Mouse (Mus musculus): ENCODE measurements around the gene Arhgap44. TPM values are rescaled to one million over a fixed set of nuclear protein-coding genes. Genes with fewer than 3 reads are reported as not detected.

Gene Arhgap44
- polyA plus RNA-seq, 1 experiment from 2014 or later, result 2.1 TPM

GRCm38 (mm10) chr11:65028049-65028448, 134.7 kb downstream of the Arhgap44 start:
- 79% methylated on average over 5 of the region's 5 CpGs for WGBS
- Histone ChIP-seq H3K4me3 (ENCODE audit: low read depth, low read length) (no peak overlapping the region), H3K36me3 (ENCODE audit: control insufficient read depth, insufficient read depth, low read length) (no peaks in the 10 kb centered on the region), H3K27me3 (replicated peaks; ENCODE audit: control insufficient read depth, insufficient read depth, low read length) (no peaks in the 10 kb centered on the region), H3K9me3 (ENCODE audit: control insufficient read depth, low read length) (no peaks in the 10 kb centered on the region), H3K9ac (ENCODE audit: low read depth, low read length) (no peak overlapping the region), H3K4me2 (no peak overlapping the region), H3K27ac (ENCODE audit: low read depth, low read length) (no peak overlapping the region), H3K4me1 (replicated peaks; ENCODE audit: control insufficient read depth, insufficient read depth, low read length) (no peaks in the 10 kb centered on the region)
- ATAC-seq (replicated peaks; ENCODE audit: low FRiP score) (no peak), DNase-seq (ENCODE audit: low spot score) (no peak)

GRCm38 (mm10) chr11:65022771-65023170, 140.0 kb downstream of the Arhgap44 start:
- Histone ChIP-seq H3K4me2 (no peak overlapping the region), H3K4me1 (replicated peaks; ENCODE audit: control insufficient read depth, insufficient read depth, low read length) (no peaks in the 10 kb centered on the region)
- ATAC-seq (replicated peaks; ENCODE audit: low FRiP score), result no peak

GRCm38 (mm10) chr11:65020744-65021143, 142.0 kb downstream of the Arhgap44 start:
- ATAC-seq (replicated peaks; ENCODE audit: low FRiP score), result no peak
- 86% methylated on average over 4 of the region's 4 CpGs for WGBS
- no peaks in the 10 kb centered on the region for H3K36me3 ChIP-seq (ENCODE audit: control insufficient read depth, insufficient read depth, low read length)

More at GRCm38 (mm10) chr11:65022771-65023170, 140.0 kb downstream of the Arhgap44 start:
- no peak overlapping the region for H3K27ac ChIP-seq (ENCODE audit: low read depth, low read length)
- no peak for DNase-seq (ENCODE audit: low spot score)
- H3K9ac ChIP-seq (ENCODE audit: low read depth, low read length), result no peak overlapping the region
- H3K27me3 ChIP-seq (replicated peaks; ENCODE audit: control insufficient read depth, insufficient read depth, low read length), result no peaks in the 10 kb centered on the region
- WGBS, result 84% methylated on average over 11 of the region's 11 CpGs
- H3K36me3 ChIP-seq (ENCODE audit: control insufficient read depth, insufficient read depth, low read length), result no peaks in the 10 kb centered on the region
- no peaks in the 10 kb centered on the region for H3K9me3 ChIP-seq (ENCODE audit: control insufficient read depth, low read length)
- no peak overlapping the region for H3K4me3 ChIP-seq (ENCODE audit: low read depth, low read length)

GRCm38 (mm10) chr11:65016754-65017153, 146.0 kb downstream of the Arhgap44 start:
- Histone ChIP-seq H3K27me3 (replicated peaks; ENCODE audit: control insufficient read depth, insufficient read depth, low read length) (no peaks in the 10 kb centered on the region), H3K27ac (ENCODE audit: low read depth, low read length) (no peak overlapping the region), H3K36me3 (ENCODE audit: control insufficient read depth, insufficient read depth, low read length) (no peaks in the 10 kb centered on the region), H3K9ac (ENCODE audit: low read depth, low read length) (no peak overlapping the region), H3K9me3 (ENCODE audit: control insufficient read depth, low read length) (no peaks in the 10 kb centered on the region), H3K4me1 (replicated peaks; ENCODE audit: control insufficient read depth, insufficient read depth, low read length) (no peaks in the 10 kb centered on the region), H3K4me3 (ENCODE audit: low read depth, low read length) (no peak overlapping the region), H3K4me2 (no peak overlapping the region)
- ATAC-seq (replicated peaks; ENCODE audit: low FRiP score) (no peak), DNase-seq (ENCODE audit: low spot score) (no peak)
- 88% methylated on average over 1 of the region's 1 CpGs for WGBS

More at GRCm38 (mm10) chr11:65020744-65021143, 142.0 kb downstream of the Arhgap44 start:
- Histone ChIP-seq H3K27ac (ENCODE audit: low read depth, low read length) (no peak overlapping the region), H3K4me3 (ENCODE audit: low read depth, low read length) (no peak overlapping the region), H3K9ac (ENCODE audit: low read depth, low read length) (no peak overlapping the region), H3K4me1 (replicated peaks; ENCODE audit: control insufficient read depth, insufficient read depth, low read length) (no peaks in the 10 kb centered on the region), H3K4me2 (no peak overlapping the region), H3K27me3 (replicated peaks; ENCODE audit: control insufficient read depth, insufficient read depth, low read length) (no peaks in the 10 kb centered on the region), H3K9me3 (ENCODE audit: control insufficient read depth, low read length) (no peaks in the 10 kb centered on the region)
- DNase-seq (ENCODE audit: low spot score), result no peak

- Histone ChIP-seq H3K4me1 (replicated peaks; ENCODE audit: control insufficient read depth, insufficient read depth, low read length) (no peaks in the 10 kb centered on the region), H3K27me3 (replicated peaks; ENCODE audit: control insufficient read depth, insufficient read depth, low read length) (no peaks in the 10 kb centered on the region), H3K27ac (ENCODE audit: low read depth, low read length) (no peak overlapping the region), H3K36me3 (ENCODE audit: control insufficient read depth, insufficient read depth, low read length) (no peaks in the 10 kb centered on the region), H3K4me2 (no peak overlapping the region), H3K9me3 (ENCODE audit: control insufficient read depth, low read length) (no peaks in the 10 kb centered on the region), H3K4me3 (ENCODE audit: low read depth, low read length) (no peak overlapping the region), H3K9ac (ENCODE audit: low read depth, low read length) (no peak overlapping the region)
- ATAC-seq (replicated peaks; ENCODE audit: low FRiP score), result no peak
- no peak for DNase-seq (ENCODE audit: low spot score)
- 78% methylated on average over 6 of the region's 6 CpGs for WGBS
These were observed 148.9 kb downstream of the Arhgap44 start for GRCm38 (mm10) chr11:65013906-65014305.

GRCm38 (mm10) chr11:65006047-65006446, 156.7 kb downstream of the Arhgap44 start:
- Histone ChIP-seq H3K4me2 (no peak overlapping the region), H3K9me3 (ENCODE audit: control insufficient read depth, low read length) (no peaks in the 10 kb centered on the region), H3K27me3 (replicated peaks; ENCODE audit: control insufficient read depth, insufficient read depth, low read length) (no peaks in the 10 kb centered on the region), H3K36me3 (ENCODE audit: control insufficient read depth, insufficient read depth, low read length) (peaks cover 18% of the 10 kb centered on the region), H3K4me3 (ENCODE audit: low read depth, low read length) (no peak overlapping the region), H3K27ac (ENCODE audit: low read depth, low read length) (no peak overlapping the region), H3K9ac (ENCODE audit: low read depth, low read length) (no peak overlapping the region), H3K4me1 (replicated peaks; ENCODE audit: control insufficient read depth, insufficient read depth, low read length) (no peaks in the 10 kb centered on the region)
- 92% methylated on average over 4 of the region's 4 CpGs for WGBS
- DNase-seq (ENCODE audit: low spot score) (no peak), ATAC-seq (replicated peaks; ENCODE audit: low FRiP score) (no peak)

- Histone ChIP-seq H3K4me1 (replicated peaks; ENCODE audit: control insufficient read depth, insufficient read depth, low read length) (no peaks in the 10 kb centered on the region), H3K9ac (ENCODE audit: low read depth, low read length) (no peak overlapping the region), H3K9me3 (ENCODE audit: control insufficient read depth, low read length) (no peaks in the 10 kb centered on the region), H3K4me3 (ENCODE audit: low read depth, low read length) (no peak overlapping the region), H3K4me2 (no peak overlapping the region), H3K36me3 (ENCODE audit: control insufficient read depth, insufficient read depth, low read length) (peaks cover 23% of the 10 kb centered on the region), H3K27me3 (replicated peaks; ENCODE audit: control insufficient read depth, insufficient read depth, low read length) (no peaks in the 10 kb centered on the region), H3K27ac (ENCODE audit: low read depth, low read length) (no peak overlapping the region)
- WGBS, result 85% methylated on average over 3 of the region's 3 CpGs
- ATAC-seq (replicated peaks; ENCODE audit: low FRiP score) (no peak), DNase-seq (ENCODE audit: low spot score) (no peak)
These were observed 157.9 kb downstream of the Arhgap44 start for GRCm38 (mm10) chr11:65004836-65005235.

GRCm38 (mm10) chr11:65003611-65004010, 159.2 kb downstream of the Arhgap44 start:
- H3K4me3 ChIP-seq (ENCODE audit: low read depth, low read length), result no peak overlapping the region
- no peak overlapping the region for H3K9ac ChIP-seq (ENCODE audit: low read depth, low read length)
- 66% methylated on average over 5 of the region's 5 CpGs for WGBS
- DNase-seq (ENCODE audit: low spot score) (no peak), ATAC-seq (replicated peaks; ENCODE audit: low FRiP score) (no peak)
- no peaks in the 10 kb centered on the region for H3K27me3 ChIP-seq (replicated peaks; ENCODE audit: control insufficient read depth, insufficient read depth, low read length)
- H3K9me3 ChIP-seq (ENCODE audit: control insufficient read depth, low read length), result no peaks in the 10 kb centered on the region
- no peak overlapping the region for H3K27ac ChIP-seq (ENCODE audit: low read depth, low read length)
- H3K4me1 ChIP-seq (replicated peaks; ENCODE audit: control insufficient read depth, insufficient read depth, low read length), result no peaks in the 10 kb centered on the region
- peaks cover 34% of the 10 kb centered on the region for H3K36me3 ChIP-seq (ENCODE audit: control insufficient read depth, insufficient read depth, low read length)
- H3K4me2 ChIP-seq, result no peak overlapping the region

- Histone ChIP-seq H3K4me2 (no peak overlapping the region), H3K9ac (ENCODE audit: low read depth, low read length) (no peak overlapping the region), H3K27ac (ENCODE audit: low read depth, low read length) (no peak overlapping the region), H3K4me3 (ENCODE audit: low read depth, low read length) (no peak overlapping the region), H3K27me3 (replicated peaks; ENCODE audit: control insufficient read depth, insufficient read depth, low read length) (no peaks in the 10 kb centered on the region), H3K9me3 (ENCODE audit: control insufficient read depth, low read length) (no peaks in the 10 kb centered on the region), H3K36me3 (ENCODE audit: control insufficient read depth, insufficient read depth, low read length) (peaks cover 45% of the 10 kb centered on the region), H3K4me1 (replicated peaks; ENCODE audit: control insufficient read depth, insufficient read depth, low read length) (no peaks in the 10 kb centered on the region)
- 83% methylated on average over 14 of the region's 14 CpGs for WGBS
- ATAC-seq (replicated peaks; ENCODE audit: low FRiP score) (no peak), DNase-seq (ENCODE audit: low spot score) (no peak)
These were observed 161.0 kb downstream of the Arhgap44 start for GRCm38 (mm10) chr11:65001729-65002128.
